Mouse (Mus musculus) cerebellum, postnatal 25 days (tissue): Measurements from ENCODE around the gene Fstl1.
A peak's percentile ranks its signal among the peaks of the same experiment; 100 is the strongest.

Experiments used
- DNase-seq, 2 experiments: peaks; one replicate each; pipeline ENCODE4 v3.0.0; 2021; ENCODE audit warnings: mixed read lengths in 2 of 2

The Fstl1 gene

GRCm38 (mm10) chr16:37776860-37777651, at the start of gene Fstl1:
Fstl1 (plus strand) TSS chr16:37776873.
- peak; percentile 66 to 71 for DNase-seq

DNA sequence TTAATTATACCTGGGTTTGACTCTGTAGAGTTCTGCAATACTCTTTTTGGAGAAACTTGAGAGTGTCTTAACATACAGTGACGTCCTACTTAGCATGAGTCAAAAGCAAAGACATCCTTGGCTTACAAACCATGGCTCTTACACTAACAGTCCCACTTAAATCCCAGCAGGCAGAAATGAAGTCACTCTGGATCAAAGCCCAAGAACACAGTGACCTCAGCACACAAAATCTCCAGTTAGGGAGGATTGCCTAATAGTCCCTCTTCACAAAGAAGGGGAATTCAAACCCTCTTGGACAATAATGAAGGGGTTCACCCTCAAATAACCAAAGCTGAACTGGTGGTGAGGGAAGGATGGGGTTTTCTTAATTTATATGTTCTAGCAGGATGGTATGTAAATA, 48.0 kb upstream of the Fstl1 start:
- DNase-seq: no peak

- DNase-seq: no peak
These were observed 47.1 kb upstream of the Fstl1 start for GRCm38 (mm10) chr16:37729381-37730150.

DNA sequence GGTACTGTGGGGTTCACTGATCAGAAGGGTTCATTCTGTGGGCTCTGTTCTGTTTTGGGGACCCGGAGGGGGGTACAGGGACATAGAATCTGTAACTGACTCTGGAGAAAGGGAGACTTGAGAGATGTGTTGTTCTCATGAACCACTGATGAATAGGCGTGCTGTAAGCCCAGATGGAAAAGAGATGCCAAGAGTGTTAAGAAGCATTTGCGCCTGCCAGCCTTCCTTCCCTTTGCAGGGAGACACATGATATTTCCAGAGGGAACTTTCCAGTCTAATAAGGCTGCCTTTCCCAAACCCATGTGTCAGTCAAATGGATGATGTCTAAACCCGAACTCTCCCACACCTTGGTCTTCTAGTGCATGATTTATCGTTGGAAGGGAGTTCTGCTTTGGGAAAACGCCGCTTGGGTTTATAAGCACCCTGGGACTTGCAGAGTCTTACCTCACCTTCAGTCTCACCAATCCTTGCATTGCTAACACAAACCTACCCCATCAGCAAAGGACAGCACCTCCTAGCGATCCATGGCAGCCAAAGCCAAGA, 46.3 kb upstream of the Fstl1 start:
- DNase-seq: no peak

DNA sequence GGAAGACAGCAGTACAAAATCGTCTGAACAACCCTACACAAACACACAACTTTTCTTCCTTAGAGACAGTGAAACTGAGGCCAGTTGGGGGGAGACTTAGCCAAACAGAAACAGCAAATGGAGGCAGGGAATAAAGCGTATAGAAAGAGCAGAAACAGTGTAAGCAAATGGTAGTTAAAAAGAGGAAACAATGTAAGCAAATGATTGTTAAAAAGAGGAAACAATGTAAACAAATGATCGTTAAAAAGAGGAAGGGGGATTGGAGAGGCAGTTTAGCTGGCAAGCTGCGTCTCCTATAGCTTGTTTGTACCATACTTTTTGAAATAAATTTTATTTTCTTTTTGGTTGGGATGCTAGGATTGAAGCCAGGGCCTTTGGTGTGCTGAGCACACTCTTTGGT, 45.2 kb upstream of the Fstl1 start:
- no peak for DNase-seq

DNA sequence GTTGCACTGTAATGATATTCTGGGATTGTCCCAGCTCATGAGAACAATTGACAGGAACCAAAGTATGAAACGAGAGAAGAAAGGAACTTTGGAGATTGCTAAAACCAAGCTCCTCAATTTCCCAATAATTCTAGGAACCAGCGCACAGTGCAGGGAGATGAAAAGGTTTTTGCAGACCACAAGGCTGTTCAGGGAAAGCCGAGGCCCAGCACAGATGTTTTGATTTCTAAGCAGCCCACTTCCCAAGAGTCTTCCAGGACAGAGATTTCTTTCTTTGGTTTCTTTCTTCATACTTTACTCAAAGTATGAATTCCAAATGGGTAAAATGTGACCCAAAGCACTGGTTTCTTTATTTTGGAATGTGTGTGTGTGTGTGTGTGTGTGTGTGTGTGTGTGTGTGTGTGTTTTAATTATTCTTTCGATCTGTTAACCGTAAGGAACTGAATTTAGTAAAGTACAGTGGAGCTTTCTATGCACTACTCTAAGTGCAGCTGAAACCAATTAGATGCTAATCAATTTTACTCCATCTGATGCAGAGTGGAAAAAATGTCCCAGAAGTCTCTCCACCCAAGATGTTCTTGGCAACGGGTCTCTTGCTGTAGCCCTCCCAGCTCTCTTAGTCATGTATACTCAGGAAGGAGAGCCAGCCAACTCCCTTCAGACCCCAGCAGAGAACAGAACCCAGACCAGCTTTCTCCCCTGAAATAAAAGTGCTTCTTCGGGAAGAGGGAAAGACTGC, 44.5 kb upstream of the Fstl1 start:
- DNase-seq: no peak

DNA sequence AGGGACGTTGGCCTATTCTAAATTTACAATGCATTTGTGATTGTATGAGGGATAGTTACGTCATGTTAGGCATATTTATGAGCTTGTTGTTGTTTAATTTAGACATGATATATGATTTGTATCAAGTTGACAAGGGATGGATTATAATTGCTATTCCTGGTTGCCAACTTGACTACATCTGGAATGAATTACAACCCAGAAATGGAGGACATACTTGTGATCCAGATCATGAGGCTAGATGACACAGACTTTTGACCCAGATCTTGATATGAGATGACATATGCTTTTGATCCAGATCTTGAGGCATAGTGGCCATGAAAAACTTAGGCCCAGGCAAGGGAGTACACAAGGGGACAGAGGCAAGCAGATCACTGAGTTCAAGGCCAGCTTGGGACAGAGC, 36.6 kb upstream of the Fstl1 start:
- no peak for DNase-seq

DNA sequence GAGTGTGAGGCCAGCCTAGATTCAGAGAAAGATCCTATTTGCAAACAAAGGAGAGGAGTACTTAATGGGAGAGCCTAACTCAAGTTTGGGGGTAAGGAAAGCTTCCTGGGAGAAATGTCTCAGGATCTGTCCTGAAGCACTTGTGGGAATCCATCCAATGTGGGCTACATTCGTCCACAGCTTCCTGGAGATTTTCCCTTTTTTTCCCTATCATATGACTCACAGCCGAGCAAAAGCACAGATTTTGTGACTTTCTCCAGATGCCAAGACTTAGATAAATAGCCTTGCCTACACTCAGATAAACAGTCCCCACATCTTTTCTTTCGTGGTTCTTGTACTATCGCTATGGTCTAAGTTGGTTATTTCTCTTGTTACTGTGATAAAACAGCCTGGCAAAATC, 34.4 kb upstream of the Fstl1 start:
- DNase-seq: no peak

GRCm38 (mm10) chr16:37752876-37753275, 23.8 kb upstream of the Fstl1 start:
- DNase-seq: no peak

DNA sequence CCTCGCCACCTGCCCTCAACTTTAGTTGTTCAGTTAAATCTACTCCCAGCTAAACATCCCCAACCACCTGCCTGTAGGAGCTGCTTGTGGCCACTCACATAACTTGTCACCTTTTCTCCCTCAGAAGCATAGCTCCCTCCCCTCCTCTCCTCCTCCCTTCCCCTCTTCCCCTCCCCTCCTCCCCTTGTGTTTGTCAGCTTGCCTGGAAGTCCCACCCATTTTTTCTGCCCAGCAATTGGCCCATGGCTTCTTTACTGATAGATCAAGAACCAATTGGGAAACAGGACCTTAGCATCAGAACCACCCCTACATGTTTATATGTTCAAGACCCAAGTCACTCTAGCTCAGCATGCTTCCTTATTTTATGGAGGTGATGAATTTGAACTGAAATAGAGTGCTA, 22.9 kb upstream of the Fstl1 start:
- DNase-seq: no peak

DNA sequence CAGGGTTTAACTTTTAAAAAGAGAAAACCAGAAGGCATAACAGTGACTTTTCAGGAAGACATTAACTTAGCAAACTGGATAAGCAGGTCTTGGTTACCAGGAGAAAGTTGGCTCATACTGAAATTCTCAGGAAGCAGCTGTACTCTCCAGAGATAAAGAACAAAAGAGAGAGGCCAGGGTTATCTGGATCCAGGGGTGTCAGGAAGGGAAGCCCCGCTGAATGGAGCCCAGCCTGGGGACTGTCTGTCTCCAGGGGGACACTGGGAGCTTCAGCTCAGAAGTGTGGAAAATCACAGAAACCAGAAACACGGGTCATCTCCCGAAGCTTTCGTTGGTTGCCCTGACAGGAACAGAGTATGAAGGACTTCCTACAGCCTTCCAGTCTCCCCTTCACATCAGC, 22.2 kb upstream of the Fstl1 start:
- DNase-seq: no peak

DNA sequence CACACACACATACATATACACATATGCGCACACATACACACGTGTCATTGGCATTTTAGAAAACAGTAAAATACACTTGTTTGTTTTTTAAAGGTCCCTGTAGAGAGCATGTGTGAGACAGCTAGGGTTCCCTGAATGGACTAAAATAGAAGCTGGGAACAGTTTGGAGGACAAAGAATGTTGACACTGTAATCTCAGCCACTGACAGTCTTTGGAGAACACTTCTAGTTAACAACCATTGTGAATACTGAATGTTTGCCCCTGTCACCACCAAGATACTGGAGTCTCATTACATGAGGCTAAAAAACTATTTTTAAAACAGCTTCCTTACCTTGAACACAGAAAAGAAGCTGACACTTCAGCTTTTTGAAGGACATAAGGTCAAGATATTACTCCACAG, 19.4 kb upstream of the Fstl1 start:
- no peak for DNase-seq

- no peak for DNase-seq
These were observed 12.9 kb upstream of the Fstl1 start for GRCm38 (mm10) chr16:37763797-37764196.

- no peak for DNase-seq
These were observed 360 bp upstream of the Fstl1 start for GRCm38 (mm10) chr16:37776166-37776859.

DNA sequence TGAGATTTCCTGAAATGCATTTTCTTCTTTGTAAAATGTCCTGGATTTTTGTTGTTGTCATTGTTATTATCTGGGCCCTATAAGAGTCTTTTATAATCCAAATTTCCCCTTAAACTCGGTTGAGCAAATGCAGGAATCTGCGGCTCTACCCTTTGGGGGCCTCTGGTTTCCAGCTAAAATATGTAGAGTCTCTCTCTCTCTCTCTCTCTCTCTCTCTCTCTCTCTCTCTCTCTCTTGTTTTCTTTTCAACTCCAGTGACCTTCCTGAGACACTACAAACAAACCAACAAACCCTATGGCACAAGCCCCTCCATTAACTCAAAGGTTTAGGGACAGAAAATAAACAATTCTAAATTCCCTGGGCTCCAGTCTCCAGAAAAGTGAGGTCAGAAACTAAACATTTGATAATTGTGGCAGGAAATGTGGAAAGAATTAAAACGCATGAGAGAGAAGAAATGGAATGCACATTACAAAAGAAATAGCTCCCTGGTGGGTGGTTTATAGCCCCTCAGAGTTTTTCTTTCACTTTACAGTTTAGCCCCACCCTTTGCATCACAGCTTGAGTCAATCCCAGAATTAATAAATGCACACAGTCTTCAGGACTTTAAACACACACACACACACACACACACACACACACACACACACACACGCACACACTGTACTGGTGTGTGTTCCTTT, 1.3 kb downstream of the Fstl1 start:
- DNase-seq: no peak

- DNase-seq: no peak
These were observed 1.9 kb downstream of the Fstl1 start for GRCm38 (mm10) chr16:37778529-37778928.

DNA sequence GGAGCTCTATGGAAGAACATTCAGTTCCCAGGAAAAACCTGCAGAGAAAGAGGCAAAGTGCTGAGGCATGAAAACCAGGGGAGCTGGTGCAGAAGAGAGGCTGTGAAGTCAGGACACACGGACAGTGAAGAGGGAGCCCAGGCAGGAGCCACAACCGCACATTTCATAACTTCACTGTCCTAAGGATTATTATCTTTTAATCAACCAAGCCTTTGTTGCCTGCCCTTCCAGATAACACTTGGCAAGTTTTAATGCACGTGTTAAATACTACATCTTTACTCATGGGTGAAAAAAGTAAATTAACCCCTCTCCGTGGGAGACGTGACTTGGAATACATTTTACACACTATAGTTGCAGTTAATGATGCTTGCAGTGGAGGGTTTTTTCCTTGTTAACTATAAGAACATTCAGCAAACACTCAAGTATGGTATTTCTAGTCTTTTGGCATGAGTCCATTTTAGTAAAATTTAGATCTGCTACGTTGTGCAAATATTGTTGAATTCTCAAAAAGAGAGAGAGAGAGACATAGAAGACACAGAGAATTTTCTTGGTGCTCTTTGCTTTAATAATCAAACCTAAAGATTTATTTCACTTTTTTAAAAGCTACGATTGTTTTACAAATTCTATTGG, 3.1 kb downstream of the Fstl1 start:
- DNase-seq: no peak

- DNase-seq: no peak
These were observed 3.7 kb downstream of the Fstl1 start for GRCm38 (mm10) chr16:37780386-37780785.

- DNase-seq: no peak
These were observed 4.2 kb downstream of the Fstl1 start for GRCm38 (mm10) chr16:37780911-37781310.

- DNase-seq: no peak
These were observed 7.9 kb downstream of the Fstl1 start for GRCm38 (mm10) chr16:37784526-37784925.

GRCm38 (mm10) chr16:37787558-37788194, 11.0 kb downstream of the Fstl1 start:
- DNase-seq: no peak
